Mouse (Mus musculus) bone marrow macrophage, adult 2 months (primary cell): ENCODE data around the gene Clec4d. TPM values are rescaled to one million over a fixed set of nuclear protein-coding genes. Genes with fewer than 3 reads are reported as not detected.
"Not testable (repeated sequence)": the region's sequence is repeated elsewhere in the genome, so short reads cannot be mapped to it uniquely, and the experiment has no call there.

Source experiments
- H3K27ac ChIP-seq: 2 replicates; pipeline ENCODE4 v1.5.1; 2012; ENCODE audit warnings: low read depth, low read length; ENCODE audit not compliant: insufficient read depth
- H3K4me1 ChIP-seq: 2 replicates; pipeline ENCODE4 v1.6.1; 2012; ENCODE audit warnings: low read length; ENCODE audit not compliant: control insufficient read depth, insufficient read depth
- H3K4me3 ChIP-seq: 2 replicates; pipeline ENCODE4 v1.5.1; 2012; ENCODE audit warnings: mild to moderate bottlenecking, low read length, moderate library complexity; ENCODE audit not compliant: insufficient read depth
- CTCF ChIP-seq: IDR thresholded peaks from 2 replicates; pipeline ENCODE4 v1.5.1; 2012; ENCODE audit warnings: low read depth, mild to moderate bottlenecking, low read length, moderate library complexity
- POLR2A ChIP-seq: IDR thresholded peaks from 2 replicates; pipeline ENCODE4 v1.6.1; 2012; ENCODE audit warnings: mild to moderate bottlenecking, low read depth, low read length, borderline replicate concordance
- polyA plus RNA-seq: library from polyadenylated mRNA; stranded (reverse); fragments of >200 nt; gene quantifications from 2 replicates; pipeline ENCODE4 v1.2.4, GENCODE M21; 2012; ENCODE audit not compliant: missing spikeins, insufficient read depth, insufficient read length

Clec4d gene
- polyA plus RNA-seq, 1 experiment: 1,180 TPM

DNA sequence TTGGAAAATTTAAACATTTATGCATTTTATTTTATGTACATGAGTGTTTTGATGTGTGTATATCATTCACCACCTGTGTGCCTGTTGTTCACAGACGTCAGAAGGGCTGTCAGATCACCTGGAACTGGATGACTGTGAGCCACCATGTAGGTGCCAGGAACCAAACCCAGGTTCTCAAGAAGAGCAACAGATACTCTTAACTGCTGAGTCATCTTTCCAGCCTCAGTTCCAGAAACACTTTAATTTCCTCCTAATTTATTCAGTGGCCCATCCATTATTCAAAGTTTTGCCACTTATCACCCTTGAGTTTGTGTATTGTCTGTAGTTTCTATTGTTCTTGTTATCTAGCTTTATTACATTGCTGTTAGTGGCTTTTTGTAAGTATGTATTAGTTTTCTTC is 34.8 kb downstream of the Clec4d start:
- Histone ChIP-seq H3K4me1 (peaks cover 2% of the 10 kb centered on the region; the same call in 1 of the 2 replicates), H3K4me3 (no peak overlapping the region), H3K27ac (no peak overlapping the region)
- TF ChIP-seq POLR2A: no peak
- no peak for TF ChIP-seq CTCF

DNA sequence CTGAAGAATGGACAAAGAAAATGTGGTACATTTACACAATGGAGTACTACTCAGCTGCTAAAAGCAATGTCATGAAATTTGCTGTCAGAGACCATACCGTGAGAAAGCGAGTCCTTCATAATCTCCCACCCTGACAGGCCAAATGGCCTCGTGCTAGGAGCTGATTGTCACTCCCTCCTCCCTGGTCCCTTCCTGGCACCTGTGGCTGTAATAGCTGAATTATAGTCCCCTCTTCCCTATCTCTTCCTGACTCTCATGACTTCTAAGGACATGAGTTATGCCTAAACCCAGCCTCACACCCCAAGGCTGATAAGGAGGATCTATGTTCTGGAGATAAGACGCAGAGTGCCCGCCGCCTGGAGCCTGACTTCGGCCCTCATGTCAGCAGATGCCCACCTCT is 44.4 kb downstream of the Clec4d start:
- H3K27ac ChIP-seq, H3K4me1 ChIP-seq, H3K4me3 ChIP-seq: not testable (repeated sequence)

- no peak for TF ChIP-seq CTCF
- no peak for TF ChIP-seq POLR2A
- H3K27ac ChIP-seq: no peak within 1 kb of the TSS
- H3K4me3 ChIP-seq: no peak within 1 kb of the TSS
- no peaks in the 10 kb centered on the region for H3K4me1 ChIP-seq
These were observed 46.1 kb downstream of the Clec4d start, which contains the start of gene Vmn2r19 for GRCm38 (mm10) chr6:123308033-123308432. Gene Vmn2r19, plus strand, starts transcription at chr6:123308333.

Other genes starting within 250 kb of the Clec4d start
- 78.5 and 82.7 TPM in 2 replicates for gene Clec4b1, start 212.1 kb upstream of the Clec4d start, polyA plus RNA-seq
- 591 and 603 TPM in 2 replicates for gene Clec4a2, start 155.7 kb upstream of the Clec4d start, polyA plus RNA-seq
- not detected in 2 replicates for gene Clec4b2, start 89.2 kb upstream of the Clec4d start, polyA plus RNA-seq
- gene Clec4n, start 32.3 kb upstream of the Clec4d start, polyA plus RNA-seq: 161 and 162 TPM in 2 replicates
- gene Clec4e, start 27.8 kb downstream of the Clec4d start, polyA plus RNA-seq: 30.8 and 49.5 TPM in 2 replicates
- not detected in 2 replicates for gene Vmn2r19, start 46.2 kb downstream of the Clec4d start, polyA plus RNA-seq
- gene Vmn2r20, start 156.0 kb downstream of the Clec4d start, polyA plus RNA-seq: 0.05 and 0.07 TPM in 2 replicates